Comparison of ENCODE assay signal across 20 mouse cellular contexts in genomic region chr2:33555573-33555972, GRCm38 (mm10).
DNase-seq lines count a peak whose midpoint lies in the region; ATAC-seq and TF ChIP-seq lines count a peak whose summit lies in the region.
"Had no signal": no experiment of that assay in that cellular context is flagged by ENCODE, and none has a peak within 500 bp of the region (broad histone marks: within the 10 kb centered on the region; RNA-seq: fewer than 3 reads in every experiment).

No protein-coding gene starts in this region.

- H3K27ac ChIP-seq in hindbrain, embryonic 12.5 days: no peak overlapping the region
- no peak overlapping the region for H3K27ac ChIP-seq in hindbrain, postnatal 0 days
- H3K27ac ChIP-seq in lung, postnatal 0 days (ENCODE audit: low read length): no peak overlapping the region
- no peak overlapping the region for H3K27ac ChIP-seq in forebrain, embryonic 13.5 days
- H3K27ac ChIP-seq: embryonic facial prominence, embryonic 12.5 days; forebrain, embryonic 12.5 days; heart, embryonic 13.5 days; hindbrain, embryonic 14.5 days had no signal

- H3K9ac ChIP-seq in hindbrain, embryonic 12.5 days: 0 out of 2 replicates have a peak overlapping the region, but pooled peaks have one; percentile 2
- H3K9ac ChIP-seq in hindbrain, postnatal 0 days (replicated peaks; ENCODE audit: low read length): no peak overlapping the region
- H3K9ac ChIP-seq in lung, postnatal 0 days (replicated peaks; ENCODE audit: low read depth): no peak overlapping the region
- no peak overlapping the region for H3K9ac ChIP-seq in forebrain, embryonic 13.5 days
- H3K9ac ChIP-seq: embryonic facial prominence, embryonic 12.5 days; forebrain, embryonic 12.5 days; forebrain, postnatal 0 days; heart, embryonic 13.5 days; hindbrain, embryonic 14.5 days had no signal

- H3K36me3 ChIP-seq in hindbrain, embryonic 12.5 days: no peaks in the 10 kb centered on the region
- no peaks in the 10 kb centered on the region for H3K36me3 ChIP-seq in hindbrain, postnatal 0 days (ENCODE audit: insufficient read depth, low read length)
- H3K36me3 ChIP-seq in lung, postnatal 0 days (ENCODE audit: insufficient read depth, low read length): no peaks in the 10 kb centered on the region
- no peaks in the 10 kb centered on the region for H3K36me3 ChIP-seq in forebrain, embryonic 13.5 days (ENCODE audit: poor library complexity, severe bottlenecking)
- H3K36me3 ChIP-seq: embryonic facial prominence, embryonic 12.5 days; forebrain, embryonic 12.5 days; heart, embryonic 13.5 days had no signal

- DNase-seq in hindbrain, postnatal 0 days (ENCODE audit: low spot score): no peak
- DNase-seq in lung, postnatal 0 days (ENCODE audit: low spot score): peak; percentile 79
- no peak for DNase-seq in lung, adult 18-20 months
- peak; percentile 85 for DNase-seq in 3T3-L1 (ENCODE audit: low read depth, low spot score)
- DNase-seq in brain, adult 2 months (ENCODE audit: low read depth, low spot score): peak; percentile 13
- no peak for DNase-seq in kidney, postnatal 4 days
- DNase-seq: adrenal gland, postnatal 25 days; cerebellum, adult 2 months; cerebellum, postnatal 14 days; forebrain, postnatal 0 days; gastrocnemius, postnatal 14 days; heart, postnatal 36 days had no signal

- no peak overlapping the region for H3K4me2 ChIP-seq in hindbrain, embryonic 12.5 days (replicated peaks)
- no peak overlapping the region for H3K4me2 ChIP-seq in hindbrain, postnatal 0 days (ENCODE audit: low read depth, low read length)
- no peak overlapping the region for H3K4me2 ChIP-seq in lung, postnatal 0 days (replicated peaks; ENCODE audit: low read depth, low read length)
- no peak overlapping the region for H3K4me2 ChIP-seq in forebrain, embryonic 13.5 days
- H3K4me2 ChIP-seq: embryonic facial prominence, embryonic 12.5 days; forebrain, embryonic 12.5 days; heart, embryonic 13.5 days; hindbrain, embryonic 14.5 days had no signal

- H3K4me1 ChIP-seq in hindbrain, embryonic 12.5 days: peaks cover 7% of the 10 kb centered on the region
- H3K4me1 ChIP-seq in hindbrain, postnatal 0 days (ENCODE audit: insufficient read depth, low read length): no peaks in the 10 kb centered on the region
- H3K4me1 ChIP-seq in lung, postnatal 0 days (ENCODE audit: insufficient read depth, low read depth, low read length): no peaks in the 10 kb centered on the region
- H3K4me1 ChIP-seq in forebrain, embryonic 13.5 days: peaks cover 11% of the 10 kb centered on the region

- no peak for TF ChIP-seq CTCF in hindbrain, postnatal 0 days (IDR thresholded peaks at IDR 0.05; ENCODE audit: low read depth)
- TF ChIP-seq CTCF in lung, postnatal 0 days (IDR thresholded peaks at IDR 0.05): no peak

- 68% methylated on average over 8 of the region's 8 CpGs for WGBS in hindbrain, embryonic 12.5 days
- 66% methylated on average over 8 of the region's 8 CpGs for WGBS in hindbrain, postnatal 0 days
- 35% methylated on average over 8 of the region's 8 CpGs for WGBS in lung, postnatal 0 days
- WGBS in forebrain, embryonic 13.5 days: 81% methylated on average over 8 of the region's 8 CpGs

- no peak for ATAC-seq in hindbrain, embryonic 12.5 days (ENCODE audit: low FRiP score)
- no peak for ATAC-seq in hindbrain, postnatal 0 days
- ATAC-seq in lung, postnatal 0 days: peak; percentile 89
- ATAC-seq in forebrain, embryonic 13.5 days: no peak
- ATAC-seq: activated CD4-positive, CD25-positive, alpha-beta regulatory T cell, adult 4 months; forebrain, postnatal 0 days; Patski had no signal

- H3K27me3 ChIP-seq in hindbrain, embryonic 12.5 days: peaks cover 23% of the 10 kb centered on the region
- H3K27me3 ChIP-seq in hindbrain, postnatal 0 days (ENCODE audit: insufficient read depth, low read length): 0 out of 2 replicates have a peak, but pooled peaks cover 3% of the 10 kb centered on the region
- no peaks in the 10 kb centered on the region for H3K27me3 ChIP-seq in lung, postnatal 0 days (replicated peaks; ENCODE audit: insufficient read depth, low read length)
- peaks cover 38% of the 10 kb centered on the region for H3K27me3 ChIP-seq in forebrain, embryonic 13.5 days
- H3K27me3 ChIP-seq: Patski had no signal

- H3K4me3 ChIP-seq in hindbrain, embryonic 12.5 days: no peak overlapping the region
- H3K4me3 ChIP-seq in hindbrain, postnatal 0 days (ENCODE audit: low read length): no peak overlapping the region
- no peak overlapping the region for H3K4me3 ChIP-seq in lung, postnatal 0 days (ENCODE audit: low read depth, low read length)
- no peak overlapping the region for H3K4me3 ChIP-seq in forebrain, embryonic 13.5 days
- H3K4me3 ChIP-seq: embryonic facial prominence, embryonic 12.5 days; forebrain, embryonic 12.5 days; heart, embryonic 13.5 days had no signal

- H3K9me3 ChIP-seq in hindbrain, embryonic 12.5 days (replicated peaks): no peaks in the 10 kb centered on the region
- H3K9me3 ChIP-seq in hindbrain, postnatal 0 days (ENCODE audit: low read length): no peaks in the 10 kb centered on the region
- H3K9me3 ChIP-seq in lung, postnatal 0 days (ENCODE audit: low read length): no peaks in the 10 kb centered on the region
- H3K9me3 ChIP-seq in forebrain, embryonic 13.5 days (replicated peaks): no peaks in the 10 kb centered on the region
- H3K9me3 ChIP-seq: embryonic facial prominence, embryonic 12.5 days; forebrain, embryonic 12.5 days; heart, embryonic 13.5 days had no signal

- no peak for TF ChIP-seq EP300 in lung, postnatal 0 days (IDR thresholded peaks at IDR 0.05)

Comparison
In these comparisons a context has a peak if more than half of its experiments do, and no peak if none do; other contexts are left out.
1. DNase-seq: peak in lung, postnatal 0 days (single experiment), 3T3-L1 (single experiment) and brain, adult 2 months (single experiment); none in hindbrain, postnatal 0 days (single experiment), lung, adult 18-20 months (0 of 2) and kidney, postnatal 4 days (0 of 2).